Mouse (Mus musculus) adipocyte (in vitro differentiated cells): ENCODE measurements around the gene Dnaaf1.

Experiments used
- DNase-seq: peaks from one replicate; pipeline ENCODE4 v3.0.0-alpha.2; 2016; ENCODE audit warnings: low spot score

The Dnaaf1 gene

GRCm38 (mm10) chr8:119623061-119623460 is 48.0 kb downstream of the Dnaaf1 start:
- DNase-seq: no peak

GRCm38 (mm10) chr8:119623744-119624143 is 48.7 kb downstream of the Dnaaf1 start:
- DNase-seq: no peak

- DNase-seq: no peak
Observed at GRCm38 (mm10) chr8:119624916-119625315, 49.9 kb downstream of the Dnaaf1 start.

GRCm38 (mm10) chr8:119625788-119626187 is 50.8 kb downstream of the Dnaaf1 start:
- DNase-seq: no peak

GRCm38 (mm10) chr8:119627199-119627598 is 52.2 kb downstream of the Dnaaf1 start:
- DNase-seq: no peak

- no peak for DNase-seq
Observed at GRCm38 (mm10) chr8:119627613-119628359, 52.8 kb downstream of the Dnaaf1 start.

GRCm38 (mm10) chr8:119630841-119631240 is 55.8 kb downstream of the Dnaaf1 start:
- DNase-seq: no peak

- DNase-seq: no peak
Observed at GRCm38 (mm10) chr8:119632246-119632645, 57.2 kb downstream of the Dnaaf1 start.

GRCm38 (mm10) chr8:119632909-119633308 is 57.9 kb downstream of the Dnaaf1 start:
- no peak for DNase-seq

GRCm38 (mm10) chr8:119634616-119635336 is 59.7 kb downstream of the Dnaaf1 start:
- no peak for DNase-seq

GRCm38 (mm10) chr8:119635378-119635777 is 60.3 kb downstream of the Dnaaf1 start, which contains the start of gene Kcng4:
TSS of gene Kcng4 (minus strand) at chr8:119635680.
- DNase-seq: no peak

- no peak for DNase-seq
Observed at GRCm38 (mm10) chr8:119635958-119636357, 60.9 kb downstream of the Dnaaf1 start.

- DNase-seq: no peak
Observed at GRCm38 (mm10) chr8:119636766-119637165, 61.7 kb downstream of the Dnaaf1 start.

- DNase-seq: no peak
Observed at GRCm38 (mm10) chr8:119637381-119637780, 62.3 kb downstream of the Dnaaf1 start.

GRCm38 (mm10) chr8:119638261-119638660 is 63.2 kb downstream of the Dnaaf1 start:
- no peak for DNase-seq

- DNase-seq: no peak
Observed at GRCm38 (mm10) chr8:119639798-119640197, 64.8 kb downstream of the Dnaaf1 start.

GRCm38 (mm10) chr8:119641058-119641457 is 66.0 kb downstream of the Dnaaf1 start:
- no peak for DNase-seq

- DNase-seq: no peak
Observed at GRCm38 (mm10) chr8:119642960-119643359, 67.9 kb downstream of the Dnaaf1 start.

GRCm38 (mm10) chr8:119644429-119644960 is 69.5 kb downstream of the Dnaaf1 start:
- DNase-seq: no peak

GRCm38 (mm10) chr8:119644981-119645597 is 70.1 kb downstream of the Dnaaf1 start:
- DNase-seq: no peak

- DNase-seq: no peak
Observed at GRCm38 (mm10) chr8:119646197-119646596, 71.2 kb downstream of the Dnaaf1 start.

- no peak for DNase-seq
Observed at GRCm38 (mm10) chr8:119646846-119647245, 71.8 kb downstream of the Dnaaf1 start.
